Mouse (Mus musculus) kidney, adult 2 months (tissue): ENCODE data around the gene Dennd4a.

Source experiments
- CTCF ChIP-seq: fragments of 200-500 bp; conservative IDR thresholded peaks from 2 replicates; pipeline ENCODE4 v1.5.1; 2011; ENCODE audit warnings: low read depth, mild to moderate bottlenecking, control low read depth, low read length, moderate library complexity, mixed read lengths; ENCODE audit not compliant: insufficient read depth, insufficient read length
- POLR2A ChIP-seq: fragments of 200-500 bp; IDR thresholded peaks from one replicate; pipeline ENCODE4 v1.6.1; 2011; ENCODE audit warnings: low read depth, low read length, control low read depth

- TF ChIP-seq CTCF (no peak), POLR2A (no peak)
Measured at GRCm38 (mm10) chr9:64788070-64788469, 23.1 kb upstream of the Dennd4a start.
